Mouse (Mus musculus): Measurements from ENCODE around the gene Mpnd. TPM values are rescaled to one million over a fixed set of nuclear protein-coding genes. Genes with fewer than 3 reads are reported as not detected.
A peak's percentile ranks its signal among the peaks of the same experiment; 100 is the strongest.

Mpnd gene
- polyA plus RNA-seq (2014; fragmentation: Nextera tagmentation; extraction: Ambion mirVana): 97.9 and 102 TPM in 2 replicates

GRCm38 (mm10) chr17:56005415-56006061 lies at the start of gene Mpnd, which contains the start of gene Stap2:
Gene Mpnd (plus strand): TSS chr17:56005711.
Gene Stap2 (minus strand): TSS chr17:56005584.
- H3K4me1 ChIP-seq (ENCODE audit: control insufficient read depth, insufficient read depth, low read length): peaks cover 9% of the 10 kb centered on the region
- 27% methylated on average over 13 of the region's 13 CpGs for WGBS
- no peaks in the 10 kb centered on the region for H3K27me3 ChIP-seq (ENCODE audit: control insufficient read depth, insufficient read depth, low read length)
- H3K4me3 ChIP-seq (ENCODE audit: low read depth, low read length): peak within 1 kb of the TSS; percentile 10; the same call in 1 of the 2 replicates
- peak within 1 kb of the TSS; percentile 31 for H3K4me2 ChIP-seq (replicated peaks; ENCODE audit: low read depth, low read length)
- no peaks in the 10 kb centered on the region for H3K36me3 ChIP-seq (ENCODE audit: control insufficient read depth, insufficient read depth, low read length)
- no peak within 1 kb of the TSS for H3K9ac ChIP-seq (replicated peaks; ENCODE audit: low read depth, low read length)
- ATAC-seq (ENCODE audit: insufficient number of reproducible peaks, insufficient read depth, low FRiP score, low read depth): no peak
- no peaks in the 10 kb centered on the region for H3K9me3 ChIP-seq (ENCODE audit: control insufficient read depth, low read depth, low read length)
- H3K27ac ChIP-seq (ENCODE audit: low read length): no peak within 1 kb of the TSS

- H3K4me1 ChIP-seq (ENCODE audit: control insufficient read depth, insufficient read depth, low read length): peaks cover 9% of the 10 kb centered on the region; the same call in 1 of the 2 replicates
- H3K27ac ChIP-seq (ENCODE audit: low read length): no peak overlapping the region
- 2% methylated on average over 26 of the region's 26 CpGs for WGBS
- H3K4me2 ChIP-seq (replicated peaks; ENCODE audit: low read depth, low read length): peak overlapping the region; percentile 54
- no peaks in the 10 kb centered on the region; the same call in 1 of the 2 replicates for H3K27me3 ChIP-seq (ENCODE audit: control insufficient read depth, insufficient read depth, low read length)
- ATAC-seq (ENCODE audit: insufficient number of reproducible peaks, insufficient read depth, low FRiP score, low read depth): peak; percentile 21; the same call in 1 of the 2 replicates
- H3K36me3 ChIP-seq (ENCODE audit: control insufficient read depth, insufficient read depth, low read length): peaks cover 2% of the 10 kb centered on the region; the same call in 1 of the 2 replicates
- H3K9me3 ChIP-seq (ENCODE audit: control insufficient read depth, low read depth, low read length): no peaks in the 10 kb centered on the region
- no peak overlapping the region for H3K9ac ChIP-seq (replicated peaks; ENCODE audit: low read depth, low read length)
- peak overlapping the region; percentile 36 for H3K4me3 ChIP-seq (ENCODE audit: low read depth, low read length)
These were observed 49.4 kb upstream of the Mpnd start for GRCm38 (mm10) chr17:55956129-55956528.

- Histone ChIP-seq H3K4me3 (ENCODE audit: low read depth, low read length) (peak overlapping the region; percentile 36), H3K4me1 (ENCODE audit: control insufficient read depth, insufficient read depth, low read length) (peaks cover 9% of the 10 kb centered on the region; the same call in 1 of the 2 replicates), H3K9me3 (ENCODE audit: control insufficient read depth, low read depth, low read length) (no peaks in the 10 kb centered on the region), H3K27ac (ENCODE audit: low read length) (no peak overlapping the region), H3K4me2 (replicated peaks; ENCODE audit: low read depth, low read length) (peak overlapping the region; percentile 54), H3K9ac (replicated peaks; ENCODE audit: low read depth, low read length) (no peak overlapping the region), H3K27me3 (ENCODE audit: control insufficient read depth, insufficient read depth, low read length) (no peaks in the 10 kb centered on the region; the same call in 1 of the 2 replicates), H3K36me3 (ENCODE audit: control insufficient read depth, insufficient read depth, low read length) (peaks cover 5% of the 10 kb centered on the region; the same call in 1 of the 2 replicates)
- no peak for ATAC-seq (ENCODE audit: insufficient number of reproducible peaks, insufficient read depth, low FRiP score, low read depth)
- 34% methylated on average over 6 of the region's 6 CpGs for WGBS
These were observed 48.9 kb upstream of the Mpnd start for GRCm38 (mm10) chr17:55956591-55956990.

GRCm38 (mm10) chr17:55957168-55957567 lies 48.3 kb upstream of the Mpnd start:
- H3K27me3 ChIP-seq (ENCODE audit: control insufficient read depth, insufficient read depth, low read length): no peaks in the 10 kb centered on the region; the same call in 1 of the 2 replicates
- H3K4me1 ChIP-seq (ENCODE audit: control insufficient read depth, insufficient read depth, low read length): peaks cover 9% of the 10 kb centered on the region; the same call in 1 of the 2 replicates
- H3K4me3 ChIP-seq (ENCODE audit: low read depth, low read length): no peak overlapping the region
- no peak overlapping the region for H3K9ac ChIP-seq (replicated peaks; ENCODE audit: low read depth, low read length)
- H3K36me3 ChIP-seq (ENCODE audit: control insufficient read depth, insufficient read depth, low read length): peaks cover 9% of the 10 kb centered on the region; the same call in 1 of the 2 replicates
- no peak overlapping the region for H3K27ac ChIP-seq (ENCODE audit: low read length)
- ATAC-seq (ENCODE audit: insufficient number of reproducible peaks, insufficient read depth, low FRiP score, low read depth): no peak
- 13% methylated on average over 9 of the region's 9 CpGs for WGBS
- H3K9me3 ChIP-seq (ENCODE audit: control insufficient read depth, low read depth, low read length): no peaks in the 10 kb centered on the region
- no peak overlapping the region for H3K4me2 ChIP-seq (replicated peaks; ENCODE audit: low read depth, low read length)

GRCm38 (mm10) chr17:55957726-55958583 lies 47.6 kb upstream of the Mpnd start:
- peak overlapping the region; percentile 69 for H3K4me2 ChIP-seq (replicated peaks; ENCODE audit: low read depth, low read length)
- 73% methylated on average over 12 of the region's 13 CpGs for WGBS
- no peak for ATAC-seq (ENCODE audit: insufficient number of reproducible peaks, insufficient read depth, low FRiP score, low read depth)
- H3K4me3 ChIP-seq (ENCODE audit: low read depth, low read length): peak overlapping the region; percentile 47
- no peaks in the 10 kb centered on the region for H3K9me3 ChIP-seq (ENCODE audit: control insufficient read depth, low read depth, low read length)
- H3K4me1 ChIP-seq (ENCODE audit: control insufficient read depth, insufficient read depth, low read length): peaks cover 9% of the 10 kb centered on the region; the same call in 1 of the 2 replicates
- peak overlapping the region; percentile 29 for H3K9ac ChIP-seq (replicated peaks; ENCODE audit: low read depth, low read length)
- H3K36me3 ChIP-seq (ENCODE audit: control insufficient read depth, insufficient read depth, low read length): peaks cover 9% of the 10 kb centered on the region; the same call in 1 of the 2 replicates
- no peaks in the 10 kb centered on the region for H3K27me3 ChIP-seq (ENCODE audit: control insufficient read depth, insufficient read depth, low read length)
- no peak overlapping the region for H3K27ac ChIP-seq (ENCODE audit: low read length)

GRCm38 (mm10) chr17:55958584-55958886 lies 47.0 kb upstream of the Mpnd start:
- ATAC-seq (ENCODE audit: insufficient number of reproducible peaks, insufficient read depth, low FRiP score, low read depth): no peak

GRCm38 (mm10) chr17:55958918-55959728 lies 46.4 kb upstream of the Mpnd start, which contains the start of gene Yju2:
Gene Yju2 (plus strand): TSS chr17:55959099.
- H3K27me3 ChIP-seq (ENCODE audit: control insufficient read depth, insufficient read depth, low read length): no peaks in the 10 kb centered on the region
- peak within 1 kb of the TSS; percentile 69 for H3K4me2 ChIP-seq (replicated peaks; ENCODE audit: low read depth, low read length)
- peak; percentile 92 for ATAC-seq (ENCODE audit: insufficient number of reproducible peaks, insufficient read depth, low FRiP score, low read depth)
- H3K9ac ChIP-seq (replicated peaks; ENCODE audit: low read depth, low read length): peak within 1 kb of the TSS; percentile 29
- H3K4me3 ChIP-seq (ENCODE audit: low read depth, low read length): peak within 1 kb of the TSS; percentile 47
- under 1% methylated on average over 45 of the region's 46 CpGs for WGBS
- H3K27ac ChIP-seq (ENCODE audit: low read length): peak within 1 kb of the TSS; percentile 97
- peaks cover 9% of the 10 kb centered on the region; the same call in 1 of the 2 replicates for H3K4me1 ChIP-seq (ENCODE audit: control insufficient read depth, insufficient read depth, low read length)
- peaks cover 9% of the 10 kb centered on the region; the same call in 1 of the 2 replicates for H3K36me3 ChIP-seq (ENCODE audit: control insufficient read depth, insufficient read depth, low read length)
- no peaks in the 10 kb centered on the region for H3K9me3 ChIP-seq (ENCODE audit: control insufficient read depth, low read depth, low read length)

More at GRCm38 (mm10) chr17:55958584-55958886, 47.0 kb upstream of the Mpnd start:
- Histone ChIP-seq H3K4me2 (replicated peaks; ENCODE audit: low read depth, low read length) (peak overlapping the region; percentile 69), H3K4me3 (ENCODE audit: low read depth, low read length) (peak overlapping the region; percentile 47), H3K27me3 (ENCODE audit: control insufficient read depth, insufficient read depth, low read length) (no peaks in the 10 kb centered on the region), H3K9ac (replicated peaks; ENCODE audit: low read depth, low read length) (peak overlapping the region; percentile 29), H3K9me3 (ENCODE audit: control insufficient read depth, low read depth, low read length) (no peaks in the 10 kb centered on the region), H3K4me1 (ENCODE audit: control insufficient read depth, insufficient read depth, low read length) (peaks cover 9% of the 10 kb centered on the region; the same call in 1 of the 2 replicates), H3K27ac (ENCODE audit: low read length) (peak overlapping the region; percentile 97), H3K36me3 (ENCODE audit: control insufficient read depth, insufficient read depth, low read length) (peaks cover 9% of the 10 kb centered on the region; the same call in 1 of the 2 replicates)
- WGBS: 28% methylated on average over 2 of the region's 2 CpGs
